ENCODE assay signal across 8 mouse cellular contexts in genomic region chr5:149389548-149390211, GRCm38 (mm10). TPM values are rescaled to one million over a fixed set of nuclear protein-coding genes. Genes with fewer than 3 reads are reported as not detected.
DNase-seq lines count a peak whose midpoint lies in the region.

No protein-coding gene starts in this region.

- DNase-seq in retina, embryonic 14.5 days (ENCODE audit: low spot score): peak; percentile 32
- DNase-seq in retina, postnatal 1 day: no peak
- DNase-seq in gastrocnemius, postnatal 10 days: peak; percentile 37
- DNase-seq in kidney, adult 9 months: peak; percentile 24
- peak; percentile 49 for DNase-seq in testis, postnatal 14 days (ENCODE audit: low spot score)
- no peak for DNase-seq in MN1 (ENCODE audit: low spot score)
- DNase-seq in spleen, adult 12 weeks (ENCODE audit: low spot score): no peak
- no peak for DNase-seq in layer of hippocampus, adult 18-20 months (ENCODE audit: low spot score in 2 of 2)

RNA-seq across cellular contexts. Expression of gene Medag, which starts 21.9 kb away (rescaled TPM):
- total RNA-seq in gastrocnemius, postnatal 10 days (2021): 10 to 100 TPM; 19.6 to 21.6 TPM
- 1 to 10 TPM; 3.2 to 3.6 TPM for total RNA-seq in layer of hippocampus, adult 18-20 months (2021)

RNA-seq across cellular contexts. Expression of gene Tex26, which starts 49.8 kb away (rescaled TPM):
- under 1 TPM in 1 of 2 experiments, not detected in 1; 0.27 TPM for total RNA-seq in gastrocnemius, postnatal 10 days (2021)
- not detected for total RNA-seq in layer of hippocampus, adult 18-20 months (2021)

Comparison
In these comparisons a context has a peak if more than half of its experiments do, and no peak if none do; other contexts are left out.
1. DNase-seq: peak in retina, embryonic 14.5 days (single experiment), gastrocnemius, postnatal 10 days (single experiment), kidney, adult 9 months (single experiment) and testis, postnatal 14 days (single experiment); none in retina, postnatal 1 day (single experiment), MN1 (single experiment), spleen, adult 12 weeks (single experiment) and layer of hippocampus, adult 18-20 months (0 of 2).
2. RNA of gene Medag, which starts 21.9 kb away (total RNA-seq): 19.6 to 21.6 TPM in gastrocnemius, postnatal 10 days; 3.2 to 3.6 TPM in layer of hippocampus, adult 18-20 months; every median in the first group is over 4 times any median in the second.